Mouse (Mus musculus): ENCODE results near the gene Eef2. TPM values are rescaled to one million over a fixed set of nuclear protein-coding genes. Genes with fewer than 3 reads are reported as not detected.
"Not testable (repeated sequence)": the region's sequence is repeated elsewhere in the genome, so short reads cannot be mapped to it uniquely, and the experiment has no call there.

Gene Eef2
- polyA plus RNA-seq, 1 experiment from 2014 or later, result 532 TPM

DNA sequence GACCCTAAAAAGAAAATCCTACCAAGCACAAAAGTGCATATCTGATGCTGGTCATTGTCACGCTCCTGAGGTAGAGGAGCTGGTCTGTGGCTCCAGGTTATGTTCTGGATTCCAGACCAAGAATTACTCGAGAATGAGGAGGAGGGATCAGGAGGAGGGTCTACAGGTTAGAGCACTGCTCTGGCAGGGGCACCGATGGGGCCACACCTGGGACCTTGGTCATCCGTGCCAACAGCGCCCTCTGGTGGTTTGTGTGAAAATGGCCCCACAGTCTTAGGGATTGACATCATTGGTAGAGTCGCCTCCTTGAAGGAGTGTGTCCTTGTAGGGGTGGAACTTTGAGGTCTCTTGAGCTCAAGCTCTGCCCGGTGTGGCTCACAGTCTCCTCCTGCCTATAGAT, 41.5 kb downstream of the Eef2 start:
- H3K9me3 ChIP-seq, result no peaks in the 10 kb centered on the region
- peak; percentile 36; the same call in 1 of the 2 replicates for ATAC-seq (ENCODE audit: low FRiP score, low read depth)
- no peak overlapping the region for H3K4me2 ChIP-seq
- no peak overlapping the region for H3K27ac ChIP-seq (replicated peaks)
- H3K4me3 ChIP-seq, result no peak overlapping the region
- H3K9ac ChIP-seq, result no peak overlapping the region
- no peaks in the 10 kb centered on the region for H3K27me3 ChIP-seq
- WGBS, result 35% methylated on average over 7 of the region's 7 CpGs
- H3K4me1 ChIP-seq (replicated peaks), result no peaks in the 10 kb centered on the region
- peaks cover 79% of the 10 kb centered on the region for H3K36me3 ChIP-seq

DNA sequence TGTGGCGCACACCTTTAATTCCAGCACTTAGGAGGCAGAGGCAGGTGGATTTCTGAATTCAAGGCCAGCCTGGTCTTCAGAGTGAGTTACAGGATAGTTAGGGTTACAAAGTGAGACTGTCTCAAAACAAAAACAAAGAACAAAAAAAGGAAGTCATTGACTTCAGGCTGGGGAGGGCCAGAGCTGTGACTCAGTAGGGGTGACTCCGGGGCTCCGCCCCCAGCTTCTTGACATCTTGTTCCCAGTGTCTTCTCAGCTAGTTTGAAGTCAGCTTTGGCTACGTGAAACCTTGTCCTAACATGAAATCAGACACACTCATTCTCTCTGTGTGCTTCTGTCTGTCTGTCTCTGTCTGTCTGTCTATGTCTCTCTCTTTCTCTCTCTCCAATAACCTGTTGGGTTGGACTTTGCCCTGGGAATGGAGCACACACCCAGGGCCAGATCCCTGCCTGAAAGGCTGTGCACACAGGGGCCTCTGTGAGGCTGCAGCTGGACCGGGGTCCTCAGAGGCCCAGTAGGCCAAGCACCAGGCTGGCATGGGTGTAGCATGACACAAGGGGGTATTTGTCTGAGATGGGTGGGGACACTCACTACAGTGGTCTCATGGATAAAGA, 45.1 kb downstream of the Eef2 start:
- Histone ChIP-seq H3K4me2 (no peak overlapping the region), H3K9me3 (no peaks in the 10 kb centered on the region), H3K36me3 (peaks cover 53% of the 10 kb centered on the region), H3K4me1 (replicated peaks) (no peaks in the 10 kb centered on the region), H3K27me3 (no peaks in the 10 kb centered on the region), H3K27ac (replicated peaks) (no peak overlapping the region), H3K4me3 (no peak overlapping the region), H3K9ac (no peak overlapping the region)
- WGBS, result 92% methylated on average over 5 of the region's 5 CpGs
- no peak for ATAC-seq (ENCODE audit: low FRiP score, low read depth)

DNA sequence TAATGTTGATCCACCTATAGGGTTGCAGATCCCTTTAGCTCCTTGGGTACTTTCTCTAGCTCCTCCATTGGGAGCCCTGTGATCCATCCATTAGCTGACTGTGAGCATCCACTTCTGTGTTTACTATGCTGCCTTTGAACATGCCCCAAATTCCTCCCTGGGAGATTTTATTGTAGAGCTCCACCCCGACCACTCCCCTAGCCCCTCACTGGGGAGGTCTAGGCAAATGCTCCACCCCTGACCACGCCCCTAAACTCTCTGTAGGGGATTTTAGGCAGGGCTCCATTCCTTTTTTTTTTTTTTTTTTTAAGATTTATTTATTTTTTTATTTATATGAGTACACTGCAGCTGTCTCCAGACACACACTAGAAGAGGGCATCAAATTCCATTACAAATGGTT, 47.3 kb downstream of the Eef2 start:
- Histone ChIP-seq H3K36me3 (peaks cover 38% of the 10 kb centered on the region), H3K4me1 (replicated peaks) (peaks cover 15% of the 10 kb centered on the region)
- not testable (repeated sequence) for H3K9me3 ChIP-seq; H3K27ac ChIP-seq (replicated peaks); H3K27me3 ChIP-seq; H3K9ac ChIP-seq; H3K4me2 ChIP-seq; H3K4me3 ChIP-seq; ATAC-seq (ENCODE audit: low FRiP score, low read depth)
- 74% methylated on average over 2 of the region's 2 CpGs for WGBS

DNA sequence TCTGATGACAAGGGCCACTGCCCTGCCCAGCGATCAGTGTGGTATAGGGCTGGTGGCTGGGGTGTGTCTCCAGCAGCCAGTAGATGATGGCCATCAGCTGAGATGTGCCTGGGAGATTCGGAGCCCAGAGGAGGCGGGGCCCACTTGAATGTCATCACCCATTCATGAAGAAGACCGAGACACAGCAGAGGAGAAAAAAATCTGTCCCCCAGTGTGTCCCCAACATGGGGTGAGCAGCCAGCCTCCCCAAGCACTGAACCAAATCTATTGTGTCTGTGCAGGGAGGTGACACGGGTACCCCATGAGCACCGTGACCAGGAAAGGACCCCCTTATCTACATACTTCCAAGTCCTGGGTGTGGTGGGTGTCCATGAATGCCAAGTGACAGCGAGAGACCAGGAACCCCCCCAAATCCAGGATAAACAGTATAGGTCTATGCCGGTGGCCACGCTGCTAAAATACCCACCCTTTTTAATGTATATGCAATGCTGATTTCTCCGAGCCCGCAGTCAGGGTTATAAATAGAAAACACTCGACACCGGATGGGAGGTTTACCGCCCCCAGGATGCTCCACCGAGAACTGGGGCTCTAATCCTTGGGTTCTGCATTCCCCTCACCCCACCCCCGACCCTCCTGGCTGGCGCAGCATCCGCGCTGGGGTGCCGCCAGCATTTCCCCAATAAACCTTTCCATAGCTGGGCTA, 53.5 kb downstream of the Eef2 start:
- H3K4me2 ChIP-seq, result peak overlapping the region; percentile 83
- no peaks in the 10 kb centered on the region for H3K27me3 ChIP-seq
- peaks cover 51% of the 10 kb centered on the region for H3K4me1 ChIP-seq (replicated peaks)

DNA sequence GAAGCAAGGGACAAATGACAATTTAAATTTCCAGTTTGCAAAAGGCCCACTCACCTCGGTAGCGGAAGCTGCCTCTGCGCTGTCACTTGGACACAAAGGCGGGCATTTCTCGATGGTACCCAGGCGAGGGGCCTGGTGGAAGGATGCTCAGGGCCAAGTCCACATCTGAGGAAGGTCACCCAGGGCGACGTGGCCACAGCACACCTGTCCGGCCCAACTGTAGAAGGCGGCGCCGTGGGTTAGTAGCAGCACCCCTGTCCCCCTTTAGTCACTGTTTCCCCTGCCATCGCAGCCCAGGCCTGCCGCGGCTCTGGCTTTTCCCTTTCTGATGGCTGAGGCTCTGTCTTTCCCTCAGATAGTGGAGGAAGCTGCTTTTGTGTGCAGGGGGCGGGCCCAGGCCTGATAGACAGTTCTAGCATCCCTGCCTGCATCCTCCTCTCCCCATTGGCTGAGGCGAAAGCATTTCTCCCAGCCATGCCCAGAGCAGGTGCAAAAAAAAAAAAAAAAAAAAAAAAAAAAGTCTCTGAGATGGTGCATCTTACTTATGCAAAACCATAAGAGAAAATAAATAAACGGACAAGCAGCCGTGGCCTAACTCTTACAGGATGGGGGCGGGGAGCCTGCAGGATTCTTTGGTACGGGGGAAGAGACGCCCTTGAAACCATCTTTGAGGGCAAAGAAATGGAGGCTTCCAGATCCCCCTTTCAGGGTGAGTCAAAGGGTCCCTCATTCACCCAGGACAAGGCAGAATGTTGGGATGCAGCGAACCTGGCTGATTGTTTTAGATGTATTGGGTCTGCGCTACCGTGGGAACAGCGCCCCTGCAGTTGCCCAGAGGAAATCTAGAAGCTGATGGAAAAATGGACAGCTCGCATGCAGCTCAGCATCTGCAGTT, 54.3 kb downstream of the Eef2 start, which contains the start of gene Atcay:
Gene Atcay (minus strand): TSS at position 396 of the 895 bp plus-strand sequence.
- Histone ChIP-seq H3K27me3 (no peaks in the 10 kb centered on the region), H3K4me2 (peak within 1 kb of the TSS; percentile 83), H3K36me3 (no peaks in the 10 kb centered on the region), H3K4me3 (peak within 1 kb of the TSS; percentile 71), H3K9ac (peak within 1 kb of the TSS; percentile 85), H3K27ac (replicated peaks) (peak within 1 kb of the TSS; percentile 92), H3K9me3 (no peaks in the 10 kb centered on the region), H3K4me1 (replicated peaks) (peaks cover 51% of the 10 kb centered on the region)
- peak; percentile 90 for ATAC-seq (ENCODE audit: low FRiP score, low read depth)
- 4% methylated on average over 27 of the region's 27 CpGs for WGBS

More for the DNA sequence above, 53.5 kb downstream of the Eef2 start:
- WGBS, result 5% methylated on average over 20 of the region's 20 CpGs
- H3K9ac ChIP-seq, result peak overlapping the region; percentile 85
- peak overlapping the region; percentile 71 for H3K4me3 ChIP-seq
- ATAC-seq (ENCODE audit: low FRiP score, low read depth), result 0 out of 2 replicates have a peak, but pooled peaks have one; percentile 23
- no peaks in the 10 kb centered on the region for H3K9me3 ChIP-seq
- H3K36me3 ChIP-seq, result no peaks in the 10 kb centered on the region
- peak overlapping the region; percentile 92 for H3K27ac ChIP-seq (replicated peaks)

DNA sequence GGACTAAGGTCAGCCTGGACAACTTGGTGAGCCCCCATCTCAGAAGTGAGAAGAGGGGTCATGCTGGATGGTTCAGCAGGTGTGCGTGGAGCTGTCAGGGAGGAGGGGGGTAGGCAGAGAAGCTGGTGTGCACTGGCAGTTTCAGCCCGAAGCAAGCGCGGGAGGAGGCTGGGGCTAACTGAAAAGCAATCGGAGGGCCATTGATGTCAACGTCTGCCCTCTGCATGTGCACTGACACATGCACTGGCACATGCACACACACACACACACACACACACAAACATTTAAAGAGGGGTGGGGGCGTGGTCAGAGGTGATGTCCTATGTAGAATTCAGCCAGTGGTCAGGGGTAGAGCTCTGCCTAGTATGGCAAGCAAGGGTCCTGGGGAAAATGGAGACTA, 55.0 kb downstream of the Eef2 start:
- peak overlapping the region; percentile 71 for H3K4me3 ChIP-seq
- 54% methylated on average over 7 of the region's 7 CpGs for WGBS
- no peaks in the 10 kb centered on the region for H3K9me3 ChIP-seq
- H3K4me1 ChIP-seq (replicated peaks), result peaks cover 51% of the 10 kb centered on the region
- peak overlapping the region; percentile 92 for H3K27ac ChIP-seq (replicated peaks)
- H3K4me2 ChIP-seq, result peak overlapping the region; percentile 83
- no peaks in the 10 kb centered on the region for H3K36me3 ChIP-seq
- no peaks in the 10 kb centered on the region for H3K27me3 ChIP-seq
- no peak for ATAC-seq (ENCODE audit: low FRiP score, low read depth)
- H3K9ac ChIP-seq, result peak overlapping the region; percentile 26; the same call in 1 of the 2 replicates

Other genes starting within 250 kb of the Eef2 start
- gene Gadd45b, start 246.6 kb upstream of the Eef2 start, polyA plus RNA-seq (2015; fragmentation: Nextera tagmentation; extraction: Ambion mirVana), result 6.9 and 8.5 TPM in 2 replicates
- gene Gng7, start 161.7 kb upstream of the Eef2 start, polyA plus RNA-seq (2015; fragmentation: Nextera tagmentation; extraction: Ambion mirVana), result 19.1 and 21.4 TPM in 2 replicates
- gene Diras1, start 151.0 kb upstream of the Eef2 start, polyA plus RNA-seq (2015; fragmentation: Nextera tagmentation; extraction: Ambion mirVana), result 71.6 and 81.6 TPM in 2 replicates
- 46.3 and 53.0 TPM in 2 replicates for gene Slc39a3, start 139.2 kb upstream of the Eef2 start, polyA plus RNA-seq (2015; fragmentation: Nextera tagmentation; extraction: Ambion mirVana)
- gene Sgta, start 116.5 kb upstream of the Eef2 start, polyA plus RNA-seq (2015; fragmentation: Nextera tagmentation; extraction: Ambion mirVana), result 310 and 331 TPM in 2 replicates
- 51.2 and 51.3 TPM in 2 replicates for gene Thop1, start 106.6 kb upstream of the Eef2 start, polyA plus RNA-seq (2015; fragmentation: Nextera tagmentation; extraction: Ambion mirVana)
- gene Creb3l3, start 77.8 kb upstream of the Eef2 start, polyA plus RNA-seq (2015; fragmentation: Nextera tagmentation; extraction: Ambion mirVana), result 0.30 and 0.39 TPM in 2 replicates
- 248 and 259 TPM in 2 replicates for gene Map2k2, start 70.7 kb upstream of the Eef2 start, polyA plus RNA-seq (2015; fragmentation: Nextera tagmentation; extraction: Ambion mirVana)
- gene Zbtb7a, start 41.4 kb upstream of the Eef2 start, polyA plus RNA-seq (2015; fragmentation: Nextera tagmentation; extraction: Ambion mirVana), result 15.3 and 16.2 TPM in 2 replicates
- 52.2 and 61.2 TPM in 2 replicates for gene Pias4, start 8.7 kb upstream of the Eef2 start, polyA plus RNA-seq (2015; fragmentation: Nextera tagmentation; extraction: Ambion mirVana)
- 69.7 and 70.1 TPM in 2 replicates for gene Dapk3, start 6.4 kb downstream of the Eef2 start, polyA plus RNA-seq (2015; fragmentation: Nextera tagmentation; extraction: Ambion mirVana)
- 0.13 and 0.31 TPM in 2 replicates for gene 4930442H23Rik, start 7.2 kb downstream of the Eef2 start, polyA plus RNA-seq (2015; fragmentation: Nextera tagmentation; extraction: Ambion mirVana)
- gene Nmrk2, start 25.4 kb downstream of the Eef2 start, polyA plus RNA-seq (2015; fragmentation: Nextera tagmentation; extraction: Ambion mirVana), result 0.10 TPM in 1 of 2 replicates, not detected in the other
- 80.6 and 85.5 TPM in 2 replicates for gene Atcay, start 54.2 kb downstream of the Eef2 start, polyA plus RNA-seq (2015; fragmentation: Nextera tagmentation; extraction: Ambion mirVana)
- gene Zfr2, start 56.5 kb downstream of the Eef2 start, polyA plus RNA-seq (2015; fragmentation: Nextera tagmentation; extraction: Ambion mirVana), result 30.3 and 34.0 TPM in 2 replicates
- gene Matk, start 76.3 kb downstream of the Eef2 start, polyA plus RNA-seq (2015; fragmentation: Nextera tagmentation; extraction: Ambion mirVana), result 43.8 and 49.7 TPM in 2 replicates
- 121 and 144 TPM in 2 replicates for gene Mrpl54, start 90.3 kb downstream of the Eef2 start, polyA plus RNA-seq (2015; fragmentation: Nextera tagmentation; extraction: Ambion mirVana)
- 38.3 and 38.6 TPM in 2 replicates for gene Apba3, start 90.3 kb downstream of the Eef2 start, polyA plus RNA-seq (2015; fragmentation: Nextera tagmentation; extraction: Ambion mirVana)
- gene Tjp3, start 115.0 kb downstream of the Eef2 start, polyA plus RNA-seq (2015; fragmentation: Nextera tagmentation; extraction: Ambion mirVana), result 5.9 and 6.2 TPM in 2 replicates
- 130 and 151 TPM in 2 replicates for gene Pip5k1c, start 116.3 kb downstream of the Eef2 start, polyA plus RNA-seq (2015; fragmentation: Nextera tagmentation; extraction: Ambion mirVana)
- 33.8 and 35.1 TPM in 2 replicates for gene Cactin, start 144.5 kb downstream of the Eef2 start, polyA plus RNA-seq (2015; fragmentation: Nextera tagmentation; extraction: Ambion mirVana)
- 4.7 and 5.2 TPM in 2 replicates for gene Tbxa2r, start 152.1 kb downstream of the Eef2 start, polyA plus RNA-seq (2015; fragmentation: Nextera tagmentation; extraction: Ambion mirVana)
- gene Gipc3, start 166.6 kb downstream of the Eef2 start, polyA plus RNA-seq (2015; fragmentation: Nextera tagmentation; extraction: Ambion mirVana), result not detected in 2 replicates
- 39.0 and 39.9 TPM in 2 replicates for gene Hmg20b, start 173.8 kb downstream of the Eef2 start, polyA plus RNA-seq (2015; fragmentation: Nextera tagmentation; extraction: Ambion mirVana)
- gene Mfsd12, start 180.9 kb downstream of the Eef2 start, polyA plus RNA-seq (2015; fragmentation: Nextera tagmentation; extraction: Ambion mirVana), result 21.0 and 21.1 TPM in 2 replicates
- gene 4930404N11Rik, start 189.2 kb downstream of the Eef2 start, polyA plus RNA-seq (2015; fragmentation: Nextera tagmentation; extraction: Ambion mirVana), result 1.1 TPM in 2 replicates
- 147 and 152 TPM in 2 replicates for gene Fzr1, start 201.9 kb downstream of the Eef2 start, polyA plus RNA-seq (2015; fragmentation: Nextera tagmentation; extraction: Ambion mirVana)
- 92.2 and 94.0 TPM in 2 replicates for gene Dohh, start 207.8 kb downstream of the Eef2 start, polyA plus RNA-seq (2015; fragmentation: Nextera tagmentation; extraction: Ambion mirVana)
- 6.2 and 6.6 TPM in 2 replicates for gene Gm48551, start 207.8 kb downstream of the Eef2 start, polyA plus RNA-seq (2015; fragmentation: Nextera tagmentation; extraction: Ambion mirVana)
- 2.1 and 2.7 TPM in 2 replicates for gene Gm48552, start 212.4 kb downstream of the Eef2 start, polyA plus RNA-seq (2015; fragmentation: Nextera tagmentation; extraction: Ambion mirVana)
- 1.4 and 1.8 TPM in 2 replicates for gene Smim24, start 216.4 kb downstream of the Eef2 start, polyA plus RNA-seq (2015; fragmentation: Nextera tagmentation; extraction: Ambion mirVana)

Measured in hindbrain, embryonic 15.5 days (tissue).